Mouse (Mus musculus) ES-Bruce4 (cell line): ENCODE data around the gene Wif1.

ENCODE experiments used
- CTCF ChIP-seq: IDR thresholded peaks from one replicate; pipeline ENCODE4 v1.8.1; 2011; ENCODE audit warnings: low read depth, low read length
- POLR2A ChIP-seq: IDR thresholded peaks from one replicate; pipeline ENCODE4 v1.8.1; 2011; ENCODE audit warnings: low read length; ENCODE audit not compliant: insufficient read depth

- TF ChIP-seq CTCF (no peak), POLR2A (no peak)
Measured at GRCm38 (mm10) chr10:121080500-121080899, 46.7 kb downstream of the Wif1 start.
